Mouse (Mus musculus) testis, adult 2 months (tissue): ENCODE data around the gene Ssx9. TPM values are rescaled to one million over a fixed set of nuclear protein-coding genes. Genes with fewer than 3 reads are reported as not detected.
"Not testable (repeated sequence)": the region's sequence is repeated elsewhere in the genome, so short reads cannot be mapped to it uniquely, and the experiment has no call there.

Experiments used
- H3K27ac ChIP-seq: fragments of 200-500 bp; 2 replicates; pipeline ENCODE4 v1.5.1; 2012; ENCODE audit warnings: low read depth, low read length; ENCODE audit not compliant: control insufficient read depth, insufficient read depth
- H3K27me3 ChIP-seq: fragments of 200-500 bp; 2 replicates; pipeline ENCODE4 v1.6.1; 2012; ENCODE audit warnings: mild to moderate bottlenecking, low read length, moderate library complexity; ENCODE audit not compliant: control insufficient read depth, insufficient read depth
- H3K36me3 ChIP-seq: fragments of 200-500 bp; 2 replicates; pipeline ENCODE4 v1.6.1; 2012; ENCODE audit warnings: mild to moderate bottlenecking, low read length; ENCODE audit not compliant: control insufficient read depth, insufficient read depth
- H3K4me1 ChIP-seq: fragments of 200-500 bp; 2 replicates; pipeline ENCODE4 v1.6.1; 2012; ENCODE audit warnings: low read length; ENCODE audit not compliant: control insufficient read depth, insufficient read depth
- H3K4me3 ChIP-seq: fragments of 200-500 bp; 2 replicates; pipeline ENCODE4 v1.5.1; 2012; ENCODE audit warnings: low read depth, mild to moderate bottlenecking, low read length, moderate library complexity, mixed read lengths; ENCODE audit not compliant: control insufficient read depth
- CTCF ChIP-seq: fragments of 200-500 bp; IDR thresholded peaks from 2 replicates; pipeline ENCODE4 v1.5.1; 2012; ENCODE audit warnings: low read depth, mild to moderate bottlenecking, inconsistent platforms, low read length, moderate library complexity; ENCODE audit not compliant: control insufficient read depth, insufficient read depth, insufficient replicate concordance
- POLR2A ChIP-seq: fragments of 200-500 bp; IDR thresholded peaks from 2 replicates; pipeline ENCODE4 v1.6.1; 2012; ENCODE audit warnings: low read depth, mild to moderate bottlenecking, inconsistent platforms, low read length, moderate library complexity; ENCODE audit not compliant: control insufficient read depth
- polyA plus RNA-seq: library from polyadenylated mRNA; depleted of rRNA; stranded (reverse); fragments of >200 nt; gene quantifications from 2 replicates; pipeline ENCODE4 v1.2.3, GENCODE M21; 2012; rRNA removed

Ssx9 gene
- 0.27 TPM in 1 of 2 replicates, not detected in the other for polyA plus RNA-seq

GRCm38 (mm10) chrX:8748132-8748531, at the start of gene Ssx9:
TSS of gene Ssx9 (plus strand) at chrX:8748432.
- H3K36me3 ChIP-seq, H3K27me3 ChIP-seq, H3K4me3 ChIP-seq, H3K27ac ChIP-seq, H3K4me1 ChIP-seq: not testable (repeated sequence)

- Histone ChIP-seq H3K4me3 (no peak overlapping the region), H3K4me1 (no peaks in the 10 kb centered on the region), H3K36me3 (no peaks in the 10 kb centered on the region), H3K27ac (no peak overlapping the region), H3K27me3 (no peaks in the 10 kb centered on the region)
- no peak; the same call in 1 of the 2 replicates for TF ChIP-seq CTCF
- no peak for TF ChIP-seq POLR2A
These were observed 15.3 kb upstream of the Ssx9 start for GRCm38 (mm10) chrX:8732907-8733306.

GRCm38 (mm10) chrX:8803391-8803790, 55.2 kb downstream of the Ssx9 start, which contains the start of gene Ssxb5:
TSS of gene Ssxb5 (plus strand) at chrX:8803691.
- H3K4me1 ChIP-seq, H3K27me3 ChIP-seq, H3K4me3 ChIP-seq, H3K27ac ChIP-seq, H3K36me3 ChIP-seq: not testable (repeated sequence)

Other genes with a start within 250 kb of the Ssx9 start
- gene Gm14459, start 223.5 kb upstream of the Ssx9 start, polyA plus RNA-seq = 0.58 and 0.83 TPM in 2 replicates
- 0.88 and 2.6 TPM in 2 replicates for gene Ssxb6, start 200.2 kb upstream of the Ssx9 start, polyA plus RNA-seq
- gene Ssxb3, start 156.6 kb upstream of the Ssx9 start, polyA plus RNA-seq = 0.99 and 1.2 TPM in 2 replicates
- 0.47 and 0.75 TPM in 2 replicates for gene Ssxb8, start 57.6 kb upstream of the Ssx9 start, polyA plus RNA-seq
- gene Ssxb5, start 55.3 kb downstream of the Ssx9 start, polyA plus RNA-seq = 0.70 and 1.5 TPM in 2 replicates
- gene Gm6592, start 95.6 kb downstream of the Ssx9 start, polyA plus RNA-seq = not detected in 2 replicates
- 0.46 TPM in 1 of 2 replicates, not detected in the other for gene Gm5751, start 125.8 kb downstream of the Ssx9 start, polyA plus RNA-seq
- 0.88 and 0.91 TPM in 2 replicates for gene B630019K06Rik, start 143.9 kb downstream of the Ssx9 start, polyA plus RNA-seq
- 2.6 TPM in 1 of 2 replicates, not detected in the other for gene Fthl17b, start 214.5 kb downstream of the Ssx9 start, polyA plus RNA-seq
- 3.1 and 5.4 TPM in 2 replicates for gene Fthl17c, start 228.1 kb downstream of the Ssx9 start, polyA plus RNA-seq
- 2.0 and 3.0 TPM in 2 replicates for gene Fthl17d, start 238.3 kb downstream of the Ssx9 start, polyA plus RNA-seq